Mouse (Mus musculus) spleen, postnatal 36 days (tissue): Measurements from ENCODE around the gene Slc25a44.
"Not testable (repeated sequence)": the region's sequence is repeated elsewhere in the genome, so short reads cannot be mapped to it uniquely, and the experiment has no call there.

Source experiments
- DNase-seq, 2 experiments: peaks; one replicate each; pipeline ENCODE4 v3.0.0; 2022; ENCODE audit warnings: low spot score in 2 of 2, mixed read lengths in 1 of 2

Gene Slc25a44

DNA sequence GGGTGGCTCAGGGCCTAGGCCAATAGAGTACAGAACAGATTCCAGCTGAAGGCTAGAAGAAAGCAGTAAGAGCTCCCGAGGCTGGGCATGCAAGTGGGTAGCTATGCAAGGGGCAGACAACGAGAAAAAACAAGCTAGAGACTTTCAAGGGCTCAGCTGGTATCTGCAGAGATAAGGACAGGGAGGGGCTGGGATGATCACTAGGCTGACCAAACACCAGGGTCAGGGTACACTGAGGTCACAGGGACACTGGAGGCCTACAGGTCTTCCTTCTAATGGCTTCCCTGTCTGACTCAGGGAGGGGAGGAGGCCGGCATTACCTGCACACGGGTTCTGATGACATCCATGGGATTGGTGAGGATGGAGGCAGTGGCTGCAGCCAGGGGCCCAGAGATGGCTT, 9.3 kb downstream of the Slc25a44 start:
- DNase-seq, result no peak

DNA sequence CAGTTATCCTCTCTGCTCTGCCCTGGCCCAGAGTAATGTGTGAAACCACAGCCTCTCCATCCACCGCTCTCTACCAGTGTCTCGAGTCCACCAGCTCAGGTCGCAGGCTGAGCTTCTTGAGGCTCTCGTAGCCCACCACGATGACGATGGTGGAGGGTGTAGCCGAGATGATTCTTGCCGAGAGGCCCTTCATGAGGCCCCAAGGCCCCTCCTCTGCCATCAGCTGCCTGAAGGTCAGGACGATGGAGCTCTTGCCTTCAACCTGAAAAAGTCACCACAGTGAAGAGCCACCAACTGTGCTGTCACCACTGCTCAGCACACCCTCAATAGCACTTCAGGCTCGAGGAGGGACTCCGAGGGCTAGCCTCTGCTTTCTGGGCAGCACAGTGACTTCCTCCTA, 12.3 kb downstream of the Slc25a44 start:
- no peak for DNase-seq

DNA sequence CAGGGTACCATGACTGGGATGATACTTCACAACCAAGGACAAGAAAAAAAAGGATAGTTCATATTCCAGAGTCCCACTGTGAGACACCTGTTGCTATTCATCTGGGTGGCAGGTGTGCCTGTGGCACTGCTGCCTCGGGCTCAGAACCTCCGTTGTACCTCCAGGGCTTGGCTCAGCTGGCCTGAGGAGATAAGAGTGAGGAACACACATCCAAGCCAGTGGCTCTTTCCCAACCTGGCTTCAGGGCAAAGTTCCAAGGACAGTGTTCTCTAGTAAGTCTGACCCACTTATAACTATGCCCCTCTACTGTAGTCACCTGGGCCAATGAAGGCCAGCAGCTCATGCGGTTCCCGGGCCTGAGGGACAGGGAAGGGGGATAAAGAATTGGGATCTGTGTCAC, 13.3 kb downstream of the Slc25a44 start:
- peak; percentile 48 to 70 for DNase-seq

DNA sequence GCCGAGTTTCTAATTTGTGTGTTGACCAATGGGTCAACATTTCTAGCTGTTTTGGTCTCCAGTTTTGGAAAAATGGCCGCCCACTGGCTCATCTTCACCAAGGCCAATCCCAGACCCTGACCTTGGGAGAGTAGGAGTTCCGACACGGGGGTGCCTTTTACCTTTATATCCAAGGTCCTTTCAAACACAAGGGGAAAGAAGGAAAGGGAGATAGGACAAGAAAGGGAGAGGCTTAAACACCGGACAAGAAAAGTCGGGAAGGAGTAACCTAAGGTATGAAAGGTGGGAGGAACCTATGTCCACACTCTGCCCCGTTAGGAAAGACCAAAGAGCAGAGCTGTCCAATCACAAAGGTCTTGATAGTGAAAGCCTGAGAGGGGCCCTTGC, 14.3 kb downstream of the Slc25a44 start:
- no peak for DNase-seq

DNA sequence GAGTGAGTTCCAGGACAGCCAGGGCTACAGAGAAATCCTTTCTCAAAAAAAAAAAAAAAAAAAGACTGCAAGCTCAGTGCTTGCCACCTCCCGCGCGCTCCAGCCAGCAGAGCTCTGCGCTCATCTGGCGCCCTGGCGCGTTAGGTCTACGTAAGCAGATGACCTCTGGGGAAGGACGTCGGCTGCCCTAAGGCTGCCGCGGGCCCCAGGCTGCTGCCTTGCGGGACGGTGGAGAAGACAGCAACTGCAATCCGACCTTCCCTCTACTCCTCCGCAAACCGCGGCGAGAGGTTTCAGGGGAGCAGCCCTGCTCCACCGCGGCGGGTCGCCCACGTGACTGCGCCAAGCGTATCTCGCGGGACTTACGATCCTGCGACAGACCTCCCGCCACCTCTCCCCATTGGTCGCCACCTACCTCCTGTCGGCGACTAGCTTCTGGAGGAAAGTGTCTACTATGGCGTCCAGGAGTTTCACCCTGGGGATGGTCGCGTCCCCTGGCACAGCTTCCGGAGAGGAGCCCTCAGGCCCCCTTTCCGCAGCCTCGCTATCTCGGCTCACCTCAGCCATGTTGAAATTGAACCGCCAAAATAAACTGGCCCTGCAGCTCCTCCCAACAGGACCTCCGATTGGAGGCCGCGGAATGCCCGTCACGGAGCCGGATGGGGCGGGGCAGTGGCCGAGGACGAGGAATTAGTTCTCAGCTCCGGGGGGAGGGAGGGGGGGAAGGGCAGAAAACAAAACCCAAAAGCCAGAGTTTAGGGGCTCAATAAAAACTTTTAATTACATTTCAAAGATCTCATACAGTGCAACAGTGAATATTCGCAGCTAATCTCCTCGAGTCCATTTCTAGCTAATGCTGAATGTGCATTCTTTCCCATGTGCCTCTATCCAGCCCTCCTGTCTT, 14.9 kb downstream of the Slc25a44 start, which contains the start of gene Pmf1:
Gene Pmf1 (minus strand): TSS at position 591 of the 904 bp plus-strand sequence.
- DNase-seq, result peak; percentile 93 to 94

DNA sequence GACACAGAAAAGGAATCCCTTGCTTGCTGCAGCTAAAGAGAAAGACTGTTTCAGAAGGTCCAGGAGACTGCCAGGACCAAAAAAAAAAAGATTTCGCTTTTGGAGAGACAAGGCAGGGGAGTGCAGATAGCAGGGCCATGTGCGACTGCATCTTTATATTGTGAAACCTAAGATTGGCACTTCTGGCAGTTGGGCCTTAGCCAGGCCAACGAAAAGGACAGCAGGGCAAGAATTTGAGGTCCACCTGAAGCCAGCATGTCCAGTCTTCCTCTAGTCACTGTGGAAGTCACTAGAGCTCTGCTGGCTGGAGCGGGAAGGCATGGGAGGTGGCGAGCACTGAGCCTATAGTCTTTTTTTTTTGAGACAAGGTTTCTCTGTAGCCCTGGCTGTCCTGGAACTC, 16.0 kb downstream of the Slc25a44 start:
- no peak for DNase-seq

DNA sequence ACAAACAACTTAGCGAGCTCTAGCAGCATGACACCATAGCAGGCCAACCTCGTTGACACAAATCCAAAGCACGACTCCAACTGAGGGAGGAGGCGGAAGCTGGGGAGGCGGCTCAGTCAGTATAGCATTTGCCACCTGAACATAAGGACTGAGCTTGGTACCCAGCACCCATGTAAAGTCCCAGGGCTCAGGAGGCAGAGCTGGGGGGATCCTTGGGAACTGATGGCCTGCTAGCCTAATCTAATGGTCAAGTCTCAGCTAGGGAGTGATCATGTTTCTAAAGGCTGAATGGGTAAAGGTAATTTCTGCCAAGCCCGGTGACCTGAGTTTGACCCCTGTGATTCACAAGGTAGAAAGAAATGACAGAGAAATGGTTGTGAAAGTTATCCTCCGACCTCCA, 17.4 kb downstream of the Slc25a44 start:
- DNase-seq, result no peak

DNA sequence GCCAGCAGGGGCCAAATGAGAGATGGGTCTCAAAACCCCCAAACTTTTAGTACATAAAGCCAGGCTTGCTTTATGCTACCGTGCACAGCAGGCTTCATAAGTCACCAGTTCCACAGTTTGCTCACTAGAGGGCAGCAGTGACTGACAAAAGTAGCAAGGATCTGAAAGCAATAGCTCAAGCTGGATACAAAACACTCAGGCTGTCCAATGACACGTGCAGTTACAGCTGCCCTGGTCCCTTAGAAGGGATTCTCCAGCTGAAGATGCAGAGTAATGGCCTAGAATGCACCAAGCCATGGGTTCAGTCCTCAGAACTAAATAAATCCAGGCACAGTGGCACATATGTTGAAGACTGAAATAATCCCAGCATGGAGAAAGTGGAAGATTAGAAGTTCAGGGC, 17.8 kb downstream of the Slc25a44 start:
- DNase-seq, result peak; percentile 56 to 73

DNA sequence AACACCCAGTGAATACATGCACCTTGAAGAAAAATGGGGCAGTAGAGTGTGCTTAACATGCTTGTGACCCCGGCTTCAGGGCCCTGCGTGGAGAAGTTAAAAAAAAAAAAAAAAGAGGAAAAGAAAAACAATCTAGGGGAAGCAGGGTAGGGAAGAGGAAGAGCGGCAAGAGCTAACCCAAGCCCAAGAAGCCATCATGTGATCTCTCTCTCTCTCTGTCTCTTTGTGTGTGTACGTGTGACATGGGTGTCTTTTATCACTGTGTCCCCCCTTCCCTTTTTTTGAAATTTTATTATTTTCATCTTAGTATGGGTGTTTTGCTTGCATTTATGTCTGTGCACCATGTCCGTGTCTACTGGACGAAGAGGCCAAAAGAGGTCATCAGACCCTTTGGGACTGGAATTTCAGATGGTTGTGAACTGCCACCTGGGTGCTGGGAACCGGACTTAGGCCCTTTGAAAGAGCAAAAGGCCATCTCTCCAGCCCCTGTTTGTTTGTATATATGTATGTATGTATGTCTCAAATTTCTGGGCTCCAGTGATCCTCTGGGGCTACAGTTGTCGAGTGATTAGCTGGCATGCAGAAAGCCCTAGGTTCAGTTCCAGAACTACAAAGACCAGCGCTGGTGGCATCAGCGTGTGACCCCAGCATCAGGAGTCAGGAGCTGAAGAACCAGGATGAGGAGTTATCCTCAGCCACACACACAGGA, 21.3 kb downstream of the Slc25a44 start:
- DNase-seq, result no peak

DNA sequence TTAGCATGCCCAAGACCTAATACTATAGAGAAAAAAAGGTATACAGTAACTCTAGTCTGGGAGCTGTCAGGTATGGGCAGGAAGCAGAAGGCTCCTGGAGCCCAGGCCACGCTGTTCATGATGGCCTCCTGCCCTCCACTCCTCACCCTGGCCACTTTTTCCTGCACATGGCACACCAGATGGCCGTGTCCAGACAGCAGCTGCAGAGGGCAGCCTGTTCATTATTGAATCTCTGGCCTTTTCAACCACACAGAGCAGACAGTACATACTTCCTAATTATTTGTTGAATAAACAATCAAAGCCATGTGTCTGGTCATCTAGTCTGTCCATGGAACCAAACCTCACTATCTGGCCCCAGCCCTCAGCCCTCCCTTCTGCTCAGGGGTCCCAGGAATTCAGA, 26.3 kb downstream of the Slc25a44 start:
- no peak for DNase-seq

DNA sequence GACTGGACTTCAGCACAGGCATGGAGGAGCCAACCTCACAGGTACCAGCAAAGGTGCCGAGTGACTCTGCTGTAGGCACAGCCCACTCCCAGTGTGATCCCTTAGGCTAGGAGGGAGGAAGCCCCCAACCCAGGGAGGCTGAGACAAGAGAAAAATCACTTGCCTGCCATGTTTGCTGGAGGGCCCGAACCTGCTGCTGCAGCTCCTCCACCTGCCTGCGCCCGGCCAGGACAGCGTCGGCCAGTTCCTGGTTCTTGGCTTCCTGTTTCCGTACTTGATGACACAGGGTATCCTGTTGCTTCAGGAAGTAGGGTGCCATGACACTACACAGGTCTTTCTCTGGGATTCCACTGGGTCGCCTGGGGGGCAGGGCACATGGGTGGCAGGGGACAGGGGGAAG, 29.2 kb downstream of the Slc25a44 start:
- DNase-seq, result peak; percentile 45 to 47

DNA sequence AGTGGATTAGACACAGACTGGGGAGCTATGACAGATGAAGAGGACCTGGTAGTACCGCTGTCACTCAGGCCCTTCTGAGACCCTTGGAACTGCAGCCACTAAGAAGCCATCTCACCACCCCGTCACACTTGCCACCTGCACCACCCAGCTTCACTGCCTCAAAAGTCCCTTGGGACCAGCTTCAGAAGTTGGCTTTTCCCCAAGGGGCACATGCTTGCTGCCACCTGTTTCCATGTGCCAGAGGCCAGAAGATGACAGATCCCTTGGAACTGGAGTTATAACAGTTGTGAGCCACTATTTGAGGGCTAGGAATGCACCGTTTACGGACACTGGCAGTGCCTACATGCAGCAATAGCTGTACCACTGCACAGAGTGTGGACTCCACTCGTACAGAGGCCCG, 29.7 kb downstream of the Slc25a44 start:
- DNase-seq, result peak; percentile 80 to 82

DNA sequence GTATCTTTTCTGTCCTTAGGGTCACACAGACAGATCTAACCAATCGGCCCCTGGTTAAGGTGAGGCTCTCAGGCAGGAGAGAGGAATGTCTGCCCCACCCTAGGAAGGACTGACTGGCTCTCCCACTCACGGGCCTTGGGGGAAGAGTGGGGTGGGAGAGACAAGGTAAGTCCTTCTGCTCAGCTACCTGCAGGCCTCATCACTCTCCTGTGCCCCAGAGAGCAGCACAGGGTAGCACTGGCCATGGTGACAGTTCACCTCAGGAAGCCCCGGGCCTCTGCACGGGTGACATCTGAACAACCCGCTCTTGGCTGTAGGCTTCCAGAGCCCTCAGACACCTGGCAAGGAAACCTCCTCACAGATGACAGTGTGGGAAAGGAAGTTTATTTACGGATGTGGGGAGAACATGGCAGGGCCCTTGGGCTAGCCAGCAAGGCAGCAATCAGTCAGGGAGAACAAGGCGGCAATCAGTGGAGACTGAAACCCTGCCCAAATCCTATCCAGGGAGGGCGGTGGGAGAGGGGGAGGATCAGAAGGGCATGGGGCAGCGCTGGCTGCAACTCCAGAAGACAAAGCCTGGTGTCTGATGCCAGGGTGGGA, 31.1 kb downstream of the Slc25a44 start:
- DNase-seq, result no peak

DNA sequence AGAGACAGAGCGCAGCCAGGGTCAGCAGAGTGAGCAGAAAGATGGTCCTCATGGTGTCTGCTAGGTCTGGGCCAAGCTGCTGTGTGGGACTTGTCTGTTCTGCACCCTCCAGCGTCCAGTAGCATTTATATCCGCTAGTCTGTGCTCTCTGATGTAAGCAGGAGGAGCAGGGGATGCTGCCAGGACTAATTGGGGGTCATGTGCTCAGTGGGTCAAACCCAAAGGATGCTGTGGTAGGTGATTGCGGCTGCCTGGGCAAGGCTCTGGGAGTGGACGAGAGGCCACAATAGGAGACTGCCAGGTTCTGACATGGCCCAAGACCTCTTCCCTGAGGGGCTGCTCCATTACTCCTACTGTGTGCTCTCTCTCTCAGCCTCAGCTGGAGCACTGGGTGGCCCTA, 40.6 kb downstream of the Slc25a44 start, which contains the start of gene Bglap:
Gene Bglap (minus strand): TSS at position 101 of the 400 bp plus-strand sequence.
- DNase-seq, result no peak

DNA sequence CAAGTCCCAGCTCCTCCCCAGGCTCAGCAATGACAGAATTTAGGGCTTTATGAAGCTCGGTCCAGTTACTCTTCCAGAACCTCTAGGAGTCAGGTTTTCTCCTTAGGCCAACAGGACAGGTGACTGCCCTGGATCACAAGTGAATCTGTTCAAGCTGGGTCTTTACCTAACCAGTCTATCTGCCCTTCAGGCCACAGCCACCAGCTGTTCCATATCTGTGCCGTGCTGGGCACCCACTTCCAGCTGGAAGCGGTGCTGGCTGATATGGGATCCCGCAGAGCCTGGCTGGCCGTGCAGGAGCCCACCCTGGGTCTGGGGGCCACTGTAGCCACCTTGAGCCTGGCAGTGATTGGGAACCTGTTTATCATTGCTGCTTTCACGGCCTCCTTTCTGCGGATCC, 42.6 kb downstream of the Slc25a44 start:
- not testable (repeated sequence) for DNase-seq

DNA sequence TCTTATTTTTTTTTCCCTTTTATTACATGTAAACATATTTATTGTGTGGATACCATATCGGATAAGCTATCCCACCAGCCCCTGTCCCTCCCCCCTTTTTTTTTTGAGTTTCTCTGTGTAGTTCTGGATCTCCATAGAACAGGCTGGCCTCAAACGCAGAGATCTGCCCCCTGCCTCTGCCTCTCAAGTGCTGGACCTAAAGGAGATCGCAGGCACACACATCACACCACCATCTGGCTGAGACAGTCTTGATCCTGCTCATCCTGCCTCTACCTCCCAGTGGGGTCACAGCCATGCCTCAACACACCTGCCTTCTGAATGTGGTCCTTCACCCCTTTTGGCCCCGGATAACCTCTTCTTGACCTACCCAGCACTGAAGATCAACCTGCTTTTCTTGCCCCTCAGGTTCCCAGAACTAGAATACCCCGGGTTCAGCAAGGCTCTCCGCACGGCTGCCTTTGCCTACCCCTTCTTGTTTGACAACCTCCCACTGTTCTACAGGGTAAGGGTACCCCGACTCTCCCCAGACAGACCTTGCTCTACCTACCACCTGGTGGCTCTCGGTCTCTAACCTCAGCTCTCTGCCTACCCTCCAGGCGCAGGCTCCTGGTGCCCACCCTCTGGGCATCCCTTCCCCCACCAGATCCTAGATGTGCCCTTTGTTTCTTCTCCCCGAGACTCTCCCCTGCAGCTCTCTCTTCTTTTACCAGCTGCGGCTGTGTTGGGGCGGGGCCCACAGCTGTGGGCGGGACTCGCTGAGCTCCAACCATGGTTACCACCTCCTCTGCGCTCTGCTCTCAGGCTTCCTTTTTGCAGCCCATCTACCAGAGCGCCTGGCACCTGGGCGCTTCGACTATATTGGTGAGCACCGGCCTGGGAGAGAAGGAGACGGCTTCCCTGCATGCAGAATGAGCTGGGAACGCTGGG, 43.3 kb downstream of the Slc25a44 start:
- peak; percentile 48 to 52 for DNase-seq

DNA sequence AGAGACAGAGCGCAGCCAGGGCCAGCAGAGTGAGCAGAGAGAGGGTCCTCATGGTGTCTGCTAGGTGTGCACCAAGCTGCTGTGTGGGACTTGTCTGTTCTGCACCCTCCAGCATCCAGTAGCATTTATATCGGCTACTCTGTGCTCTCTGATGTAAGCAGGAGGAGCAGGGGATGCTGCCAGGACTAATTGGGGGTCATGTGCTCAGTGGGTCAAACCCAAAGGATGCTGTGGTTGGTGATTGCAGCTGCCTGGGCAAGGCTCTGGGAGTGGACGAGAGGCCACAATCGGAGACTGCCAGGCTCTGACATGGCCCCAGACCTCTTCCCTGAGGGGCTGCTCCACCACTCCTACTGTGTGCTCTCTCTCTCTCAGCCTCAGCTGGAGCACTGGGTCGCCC, 46.3 kb downstream of the Slc25a44 start, which contains the start of gene Bglap2:
Gene Bglap2 (minus strand): TSS at position 101 of the 400 bp plus-strand sequence.
- not testable (repeated sequence) for DNase-seq

DNA sequence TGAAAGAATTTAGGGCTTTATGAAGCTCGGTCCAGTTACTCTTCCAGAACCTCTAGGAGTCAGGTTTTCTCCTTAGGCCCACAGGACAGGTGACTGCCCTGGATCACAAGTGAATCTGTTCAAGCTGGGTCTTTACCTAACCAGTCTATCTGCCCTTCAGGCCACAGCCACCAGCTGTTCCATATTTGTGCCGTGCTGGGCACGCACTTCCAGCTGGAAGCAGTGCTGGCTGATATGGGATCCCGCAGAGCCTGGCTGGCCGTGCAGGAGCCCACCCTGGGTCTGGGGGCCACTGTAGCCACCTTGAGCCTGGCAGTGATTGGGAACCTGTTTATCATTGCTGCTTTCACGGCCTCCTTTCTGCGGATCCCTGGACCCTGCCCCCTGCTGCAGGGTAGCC, 48.3 kb downstream of the Slc25a44 start:
- not testable (repeated sequence) for DNase-seq

DNA sequence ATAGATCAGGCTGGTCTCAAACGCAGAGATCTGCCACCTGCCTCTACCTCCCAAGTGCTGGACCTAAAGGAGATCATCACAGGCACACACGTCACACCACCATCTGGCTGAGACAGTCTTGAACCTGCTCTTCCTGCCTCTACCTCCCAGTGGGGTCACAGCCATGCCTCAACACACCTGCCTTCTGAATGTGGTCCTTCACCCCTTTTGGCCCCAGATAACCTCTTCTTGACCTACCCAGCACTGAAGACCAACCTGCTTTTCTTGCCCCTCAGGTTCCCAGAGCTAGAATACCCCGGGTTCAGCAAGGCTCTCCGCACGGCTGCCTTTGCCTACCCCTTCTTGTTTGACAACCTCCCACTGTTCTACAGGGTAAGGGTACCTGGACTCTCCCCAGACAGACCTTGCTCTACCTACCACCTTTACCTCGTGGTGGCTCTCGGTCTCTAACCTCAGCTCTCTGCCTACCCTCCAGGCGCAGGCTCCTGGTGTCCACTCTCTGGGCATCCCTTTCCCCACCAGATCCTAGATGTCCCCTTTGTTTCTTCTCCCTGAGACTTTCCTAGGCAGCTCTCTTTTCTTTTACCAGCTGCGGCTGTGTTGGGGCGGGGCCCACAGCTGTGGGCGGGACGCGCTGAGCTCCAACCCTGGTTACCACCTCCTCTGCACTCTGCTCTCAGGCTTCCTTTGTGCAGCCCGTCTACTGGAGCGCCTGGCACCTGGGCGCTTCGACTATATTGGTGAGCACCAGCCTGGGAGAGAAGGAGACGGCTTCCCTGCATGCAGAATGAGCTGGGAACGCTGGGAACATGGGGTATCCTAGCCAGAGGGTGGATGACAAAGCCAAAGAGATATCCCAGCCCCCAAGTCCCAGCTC, 49.0 kb downstream of the Slc25a44 start:
- not testable (repeated sequence) for DNase-seq

DNA sequence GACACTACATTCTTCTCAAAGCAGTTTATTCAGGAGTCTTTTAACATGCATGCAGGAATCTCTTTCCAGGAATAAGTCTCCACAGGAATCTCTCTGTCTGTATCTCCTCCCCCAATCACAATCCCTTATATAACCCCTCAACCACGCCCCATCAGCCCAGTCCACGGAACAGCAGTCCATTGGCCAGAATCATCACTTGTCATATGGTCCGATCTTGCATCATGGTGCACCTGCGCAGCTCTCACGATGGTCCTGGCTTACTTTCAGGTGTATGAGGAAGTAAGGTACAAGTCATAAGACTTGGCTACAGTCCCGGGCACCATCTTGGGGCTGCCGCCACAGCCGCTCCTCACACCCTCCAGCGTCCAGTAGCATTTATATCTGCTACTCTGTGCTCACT, 52.3 kb downstream of the Slc25a44 start, which contains the start of gene Bglap3:
Gene Bglap3 (minus strand): TSS at position 101 of the 400 bp plus-strand sequence.
- not testable (repeated sequence) for DNase-seq
